Mouse (Mus musculus): ENCODE data around the gene Pah.

DNA sequence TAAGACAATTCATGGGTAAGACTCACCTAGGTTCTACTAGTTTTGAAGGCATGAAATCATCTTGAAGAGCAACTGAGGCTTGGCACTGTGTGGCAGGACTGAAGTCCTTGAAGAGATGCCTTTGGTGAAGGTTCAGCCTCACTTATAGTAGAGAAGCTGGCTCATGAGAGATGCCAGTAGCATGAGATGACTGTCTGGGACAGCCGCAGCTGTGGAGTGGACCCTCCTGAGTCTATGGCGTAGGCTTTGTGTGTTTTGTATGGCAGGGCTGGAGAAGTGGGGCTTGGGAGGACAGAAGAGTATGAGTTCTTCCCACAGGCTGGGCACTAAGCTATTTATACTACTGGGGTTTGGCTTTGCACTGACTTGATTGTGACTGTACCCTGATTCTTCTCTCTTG is 24.5 kb upstream of the Pah start:
- no peak for TF ChIP-seq CTCF (IDR thresholded peaks at IDR 0.05; ENCODE audit: extremely low read depth, insufficient read depth, insufficient read length, insufficient replicate concordance)
- no peak for TF ChIP-seq POLR2A (IDR thresholded peaks at IDR 0.05; ENCODE audit: low read depth, low read length)

Measured in spleen, adult 2 months (tissue).